Mouse (Mus musculus) neural tube, embryonic 12.5 days (tissue): Measurements from ENCODE around the gene Ube4a. TPM values are rescaled to one million over a fixed set of nuclear protein-coding genes. Genes with fewer than 3 reads are reported as not detected.
A peak's percentile ranks its signal among the peaks of the same experiment; 100 is the strongest.

ENCODE experiments used
- ATAC-seq: fragments of 200-750 bp; cut with Nextera tagmentation; 2 replicates; pipeline ENCODE4 v1.8.0; 2017; ENCODE audit warnings: low read depth, mild to moderate bottlenecking, moderate TSS enrichment, moderate library complexity; ENCODE audit not compliant: low FRiP score
- H3K27ac ChIP-seq: fragments of 300-500 bp; sonication (generic); 2 replicates; pipeline ENCODE4 v1.5.1; 2016
- H3K27me3 ChIP-seq: fragments of 300-500 bp; sonication (generic); replicated peaks from 2 replicates; pipeline ENCODE4 v1.6.1; 2016; ENCODE audit warnings: mild to moderate bottlenecking
- H3K36me3 ChIP-seq: fragments of 300-500 bp; sonication (generic); 2 replicates; pipeline ENCODE4 v1.6.1; 2016; ENCODE audit warnings: mild to moderate bottlenecking
- H3K4me1 ChIP-seq: fragments of 300-500 bp; sonication (generic); 2 replicates; pipeline ENCODE4 v1.6.1; 2016
- H3K4me2 ChIP-seq: fragments of 300-500 bp; sonication (generic); replicated peaks from 2 replicates; pipeline ENCODE4 v1.6.1; 2016; ENCODE audit warnings: mild to moderate bottlenecking
- H3K4me3 ChIP-seq: fragments of 300-500 bp; sonication (generic); 2 replicates; pipeline ENCODE4 v1.5.1; 2016
- H3K9ac ChIP-seq: fragments of 300-500 bp; sonication (generic); 2 replicates; pipeline ENCODE4 v1.6.1; 2016; ENCODE audit warnings: mild to moderate bottlenecking
- H3K9me3 ChIP-seq: fragments of 300-500 bp; sonication (generic); 2 replicates; pipeline ENCODE4 v1.6.1; 2016; ENCODE audit warnings: mild to moderate bottlenecking
- WGBS: fragments of 180-500 bp; shearing (Covaris S2); methylation state at CpG from one replicate; pipeline ENCODE4 v1.1.7; 2016; 5-methylcytosine and 5-hydroxymethylcytosine counted together
- polyA plus RNA-seq: library from polyadenylated mRNA; unstranded; fragments of >200 nt; fragmentation: Nextera tagmentation; extraction: Ambion mirVana; gene quantifications from 2 replicates; pipeline ENCODE4 v1.2.1, GENCODE M21; 2016

Ube4a gene
- polyA plus RNA-seq, 1 experiment from 2014 or later = 34.3 TPM

DNA sequence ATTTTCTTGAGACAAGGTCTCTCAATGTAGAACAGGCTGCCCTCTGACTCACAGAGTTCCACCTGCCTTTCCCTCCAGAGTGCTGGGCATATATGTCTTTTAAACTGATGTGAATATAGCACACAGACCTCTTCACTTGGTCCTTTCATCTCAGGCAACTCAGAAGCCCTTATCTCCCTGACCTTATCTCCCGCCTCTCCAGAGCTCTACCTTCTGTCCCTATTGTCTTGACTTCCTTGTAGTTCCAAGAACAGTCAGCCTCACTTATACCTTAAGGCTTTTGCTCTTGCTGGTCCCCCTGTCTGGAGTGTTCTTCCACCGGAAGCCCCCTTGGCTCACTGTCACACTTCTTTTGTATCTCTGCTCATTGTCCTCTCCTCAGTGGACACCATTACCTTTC is 75.3 kb downstream of the Ube4a start:
- Histone ChIP-seq H3K9me3 (no peaks in the 10 kb centered on the region), H3K4me3 (no peak overlapping the region), H3K27me3 (no peaks in the 10 kb centered on the region), H3K4me1 (no peaks in the 10 kb centered on the region), H3K4me2 (no peak overlapping the region), H3K9ac (no peak overlapping the region), H3K27ac (no peak overlapping the region), H3K36me3 (no peaks in the 10 kb centered on the region)
- no peak for ATAC-seq
- WGBS = 58% methylated on average over 2 of the region's 2 CpGs

DNA sequence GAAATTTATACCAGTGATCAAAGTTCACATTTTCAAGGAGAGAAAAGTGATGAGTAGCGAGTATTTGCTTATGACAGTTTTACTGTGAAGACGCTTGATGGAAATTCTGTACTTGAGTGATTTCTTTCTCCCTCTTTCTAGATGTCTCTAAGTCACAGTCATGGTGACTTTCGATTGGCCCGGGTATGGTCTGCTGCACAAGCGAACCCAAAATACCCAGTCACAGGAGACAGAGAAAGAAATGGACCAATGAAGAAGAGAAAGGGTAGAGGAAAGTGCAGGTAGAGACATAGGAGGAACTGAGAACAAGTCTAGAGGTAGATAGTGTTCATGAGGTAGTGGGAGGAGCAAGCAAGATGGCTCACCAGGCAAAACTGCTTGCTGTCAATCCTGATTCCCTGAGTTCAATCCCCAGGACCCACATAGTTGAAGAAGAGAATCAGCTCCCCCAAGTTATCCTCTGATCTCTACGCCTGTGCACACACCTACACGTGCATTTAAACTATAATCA is 77.2 kb downstream of the Ube4a start:
- no peak overlapping the region for H3K9ac ChIP-seq
- H3K27ac ChIP-seq = no peak overlapping the region
- no peak for ATAC-seq
- peaks cover 3% of the 10 kb centered on the region; the same call in 1 of the 2 replicates for H3K4me1 ChIP-seq
- no peaks in the 10 kb centered on the region for H3K27me3 ChIP-seq
- H3K4me2 ChIP-seq = no peak overlapping the region
- 88% methylated on average over 7 of the region's 7 CpGs for WGBS
- no peak overlapping the region for H3K4me3 ChIP-seq
- H3K9me3 ChIP-seq = no peaks in the 10 kb centered on the region
- H3K36me3 ChIP-seq = no peaks in the 10 kb centered on the region

- H3K27me3 ChIP-seq = no peaks in the 10 kb centered on the region
- H3K9ac ChIP-seq = peak overlapping the region; percentile 97
- under 1% methylated on average over 21 of the region's 21 CpGs for WGBS
- peak overlapping the region; percentile 99 for H3K4me2 ChIP-seq
- peaks cover 25% of the 10 kb centered on the region for H3K4me1 ChIP-seq
- H3K9me3 ChIP-seq = no peaks in the 10 kb centered on the region
- no peaks in the 10 kb centered on the region for H3K36me3 ChIP-seq
- H3K27ac ChIP-seq = peak overlapping the region; percentile 98
- ATAC-seq = 0 out of 2 replicates have a peak, but pooled peaks have one; percentile 3
- peak overlapping the region; percentile 99 for H3K4me3 ChIP-seq
These were observed 82.3 kb downstream of the Ube4a start for GRCm38 (mm10) chr9:44882981-44883569.

- no peaks in the 10 kb centered on the region for H3K27me3 ChIP-seq
- peak overlapping the region; percentile 99 for H3K4me3 ChIP-seq
- H3K4me1 ChIP-seq = peaks cover 30% of the 10 kb centered on the region
- peak overlapping the region; percentile 98 for H3K27ac ChIP-seq
- under 1% methylated on average over 26 of the region's 27 CpGs for WGBS
- peak overlapping the region; percentile 97 for H3K9ac ChIP-seq
- ATAC-seq = peak; percentile 55
- H3K36me3 ChIP-seq = no peaks in the 10 kb centered on the region
- H3K9me3 ChIP-seq = no peaks in the 10 kb centered on the region
- peak overlapping the region; percentile 99 for H3K4me2 ChIP-seq
These were observed 82.9 kb downstream of the Ube4a start for GRCm38 (mm10) chr9:44882436-44882980.

DNA sequence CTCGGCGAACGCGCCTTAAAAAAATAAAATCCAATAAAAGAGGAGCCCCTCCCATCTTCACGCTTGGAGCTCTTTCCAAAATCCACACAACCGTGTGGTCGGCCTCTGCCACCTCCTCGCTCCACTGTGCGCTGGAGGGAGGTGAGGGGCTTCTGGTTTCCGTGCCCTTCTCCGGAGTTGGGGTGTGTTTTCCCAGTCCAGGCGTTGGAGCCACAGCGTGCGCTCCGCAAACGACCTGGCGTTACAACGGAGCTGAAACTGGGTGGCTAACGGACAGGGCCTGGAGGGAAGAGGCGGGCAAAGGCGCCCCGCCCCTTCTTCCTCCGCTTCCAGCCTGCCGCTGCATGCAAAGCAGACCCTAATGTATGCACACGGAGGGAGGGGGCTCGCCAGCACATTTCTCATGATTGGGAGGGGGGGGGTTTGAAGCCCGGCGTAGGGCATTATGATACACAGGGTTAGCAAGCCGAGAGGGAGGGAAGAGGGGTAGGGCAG is 83.4 kb downstream of the Ube4a start:
- H3K9me3 ChIP-seq = no peaks in the 10 kb centered on the region
- H3K4me1 ChIP-seq = peaks cover 34% of the 10 kb centered on the region
- peak overlapping the region; percentile 99 for H3K4me2 ChIP-seq
- H3K9ac ChIP-seq = peak overlapping the region; percentile 97
- 1% methylated on average over 29 of the region's 29 CpGs for whole genome bisulfite sequencing
- H3K36me3 ChIP-seq = no peaks in the 10 kb centered on the region
- ATAC-seq = peak; percentile 77
- peak overlapping the region; percentile 98 for H3K27ac ChIP-seq
- no peaks in the 10 kb centered on the region for H3K27me3 ChIP-seq
- peak overlapping the region; percentile 99 for H3K4me3 ChIP-seq

DNA sequence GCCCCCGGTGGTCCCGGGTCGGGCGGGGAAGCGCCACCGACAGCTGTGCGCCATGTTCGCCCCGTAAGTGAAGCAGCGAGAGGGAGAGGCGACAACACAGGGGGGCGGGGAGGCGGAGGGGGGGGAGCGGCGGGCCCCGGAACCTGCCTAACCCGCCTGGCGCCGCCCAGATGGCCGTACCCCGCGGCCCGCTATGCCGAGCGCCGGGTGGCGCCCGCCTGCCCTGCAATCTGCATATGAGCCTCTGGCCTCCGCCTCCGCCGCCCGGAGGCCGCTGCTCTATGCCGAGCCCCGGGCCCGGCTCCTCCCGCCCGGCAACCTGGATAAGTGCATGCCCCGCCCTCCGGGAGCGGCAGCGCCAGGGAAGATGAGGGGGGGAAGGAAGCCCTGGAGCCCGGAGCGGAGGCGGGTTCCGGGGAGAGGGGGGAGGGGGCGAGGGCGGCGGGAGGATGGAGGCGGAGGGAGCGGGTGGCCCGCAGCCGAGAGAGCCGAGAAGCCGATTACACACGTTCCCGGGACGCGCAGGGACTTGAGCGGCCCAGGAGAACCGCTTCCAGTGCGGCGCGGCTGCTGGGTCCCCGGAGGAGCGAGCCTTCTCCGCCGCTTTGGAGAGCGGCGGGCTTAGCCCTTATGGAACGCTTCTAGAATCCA is 84.1 kb downstream of the Ube4a start, which contains the start of gene Kmt2a:
Gene Kmt2a (minus strand): TSS at position 76 of the 651 bp plus-strand sequence.
- under 1% methylated on average over 54 of the region's 71 CpGs for WGBS
- Histone ChIP-seq H3K4me1 (peaks cover 39% of the 10 kb centered on the region), H3K4me3 (peak within 1 kb of the TSS; percentile 99), H3K9ac (peak within 1 kb of the TSS; percentile 97), H3K27me3 (no peaks in the 10 kb centered on the region), H3K4me2 (peak within 1 kb of the TSS; percentile 99), H3K36me3 (no peaks in the 10 kb centered on the region), H3K9me3 (no peaks in the 10 kb centered on the region), H3K27ac (peak within 1 kb of the TSS; percentile 98)
- ATAC-seq = peak; percentile 70

GRCm38 (mm10) chr9:44880309-44881081 is 84.9 kb downstream of the Ube4a start:
- WGBS = under 1% methylated on average over 44 of the region's 44 CpGs
- Histone ChIP-seq H3K27ac (peak overlapping the region; percentile 98), H3K27me3 (no peaks in the 10 kb centered on the region), H3K36me3 (no peaks in the 10 kb centered on the region), H3K4me2 (peak overlapping the region; percentile 99), H3K9ac (peak overlapping the region; percentile 97), H3K4me1 (peaks cover 43% of the 10 kb centered on the region), H3K4me3 (peak overlapping the region; percentile 99), H3K9me3 (no peaks in the 10 kb centered on the region)
- peak; percentile 26; the same call in 1 of the 2 replicates for ATAC-seq

GRCm38 (mm10) chr9:44879694-44880271 is 85.6 kb downstream of the Ube4a start:
- WGBS = 0% methylated on average over 13 of the region's 13 CpGs
- peak overlapping the region; percentile 48 for H3K27ac ChIP-seq
- no peak for ATAC-seq
- H3K4me1 ChIP-seq = peaks cover 48% of the 10 kb centered on the region
- peak overlapping the region; percentile 99 for H3K4me3 ChIP-seq
- peak overlapping the region; percentile 99 for H3K4me2 ChIP-seq
- H3K36me3 ChIP-seq = no peaks in the 10 kb centered on the region
- H3K27me3 ChIP-seq = no peaks in the 10 kb centered on the region
- peak overlapping the region; percentile 97 for H3K9ac ChIP-seq
- H3K9me3 ChIP-seq = no peaks in the 10 kb centered on the region

DNA sequence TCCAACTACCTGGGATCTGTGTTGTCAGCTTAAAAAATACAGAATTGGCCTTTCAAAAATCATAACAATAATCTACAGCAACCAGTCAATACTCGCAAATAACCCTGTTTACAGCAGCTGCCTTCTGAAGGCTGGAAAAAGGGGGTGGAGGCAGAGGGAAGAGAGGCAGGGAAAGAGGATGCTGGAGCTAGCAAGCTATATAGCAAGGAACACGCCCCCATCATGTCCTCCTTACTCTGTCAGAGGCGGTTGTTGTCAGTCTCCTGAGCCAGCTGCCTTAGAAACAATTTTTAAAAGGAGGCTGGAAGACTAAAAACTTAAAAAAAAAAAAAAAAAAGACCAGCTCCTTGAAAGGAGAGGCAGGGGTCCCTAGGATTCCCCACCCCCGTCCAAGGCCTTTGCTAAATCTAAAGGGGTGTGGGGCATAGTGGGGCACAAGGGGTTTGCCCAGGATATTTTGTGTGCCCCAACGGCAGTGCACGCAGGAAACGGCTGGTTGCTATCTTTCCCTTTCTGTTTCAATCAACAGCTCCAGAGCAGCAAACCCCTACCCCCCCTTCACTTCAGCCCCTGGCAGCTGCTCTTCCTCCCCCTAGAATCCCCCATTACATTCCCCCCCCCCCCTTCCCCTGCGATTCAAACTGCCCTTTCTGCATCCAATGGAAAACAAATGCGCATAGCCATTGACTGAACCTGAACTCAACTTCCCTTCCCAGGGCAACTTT is 86.5 kb downstream of the Ube4a start:
- no peaks in the 10 kb centered on the region for H3K9me3 ChIP-seq
- ATAC-seq = no peak
- peak overlapping the region; percentile 99 for H3K4me2 ChIP-seq
- H3K27ac ChIP-seq = no peak overlapping the region
- H3K4me1 ChIP-seq = peaks cover 57% of the 10 kb centered on the region
- H3K27me3 ChIP-seq = no peaks in the 10 kb centered on the region
- peak overlapping the region; percentile 97 for H3K9ac ChIP-seq
- H3K36me3 ChIP-seq = no peaks in the 10 kb centered on the region
- H3K4me3 ChIP-seq = peak overlapping the region; percentile 99
- WGBS = 20% methylated on average over 9 of the region's 9 CpGs

GRCm38 (mm10) chr9:44877686-44878085 is 87.7 kb downstream of the Ube4a start:
- Histone ChIP-seq H3K4me1 (peaks cover 59% of the 10 kb centered on the region), H3K27ac (no peak overlapping the region), H3K27me3 (no peaks in the 10 kb centered on the region), H3K4me2 (peak overlapping the region; percentile 99), H3K4me3 (no peak overlapping the region), H3K36me3 (no peaks in the 10 kb centered on the region), H3K9ac (no peak overlapping the region), H3K9me3 (no peaks in the 10 kb centered on the region)
- 88% methylated on average over 7 of the region's 7 CpGs for WGBS
- no peak for ATAC-seq

DNA sequence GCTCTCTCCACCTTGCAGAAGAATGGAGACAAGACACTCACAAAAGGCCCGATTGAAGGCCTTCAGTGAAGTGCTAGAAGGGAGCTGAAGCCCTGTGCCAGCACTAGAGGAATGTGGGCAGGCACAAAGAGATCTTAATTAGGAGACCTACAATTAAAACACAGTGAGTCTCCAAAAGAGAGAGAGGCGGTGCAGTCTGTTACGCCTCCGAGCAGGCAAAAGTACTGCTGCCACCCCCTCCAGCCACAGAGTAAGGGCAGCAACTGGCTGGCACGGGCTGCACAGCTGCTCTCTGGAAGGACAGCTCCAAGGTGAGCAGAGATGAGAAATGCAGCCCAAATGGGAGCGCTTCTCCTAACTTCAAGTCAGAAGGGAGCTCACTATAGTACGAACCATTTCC is 89.9 kb downstream of the Ube4a start:
- H3K4me3 ChIP-seq = no peak overlapping the region
- no peaks in the 10 kb centered on the region for H3K27me3 ChIP-seq
- 29% methylated on average over 7 of the region's 7 CpGs for WGBS
- no peak for ATAC-seq
- no peaks in the 10 kb centered on the region for H3K36me3 ChIP-seq
- H3K27ac ChIP-seq = no peak overlapping the region
- H3K4me1 ChIP-seq = peaks cover 61% of the 10 kb centered on the region
- no peak overlapping the region for H3K9ac ChIP-seq
- peak overlapping the region; percentile 29; the same call in 1 of the 2 replicates for H3K4me2 ChIP-seq
- no peaks in the 10 kb centered on the region for H3K9me3 ChIP-seq
